ENCODE assay signal across 21 mouse cellular contexts in the genomic region with DNA sequence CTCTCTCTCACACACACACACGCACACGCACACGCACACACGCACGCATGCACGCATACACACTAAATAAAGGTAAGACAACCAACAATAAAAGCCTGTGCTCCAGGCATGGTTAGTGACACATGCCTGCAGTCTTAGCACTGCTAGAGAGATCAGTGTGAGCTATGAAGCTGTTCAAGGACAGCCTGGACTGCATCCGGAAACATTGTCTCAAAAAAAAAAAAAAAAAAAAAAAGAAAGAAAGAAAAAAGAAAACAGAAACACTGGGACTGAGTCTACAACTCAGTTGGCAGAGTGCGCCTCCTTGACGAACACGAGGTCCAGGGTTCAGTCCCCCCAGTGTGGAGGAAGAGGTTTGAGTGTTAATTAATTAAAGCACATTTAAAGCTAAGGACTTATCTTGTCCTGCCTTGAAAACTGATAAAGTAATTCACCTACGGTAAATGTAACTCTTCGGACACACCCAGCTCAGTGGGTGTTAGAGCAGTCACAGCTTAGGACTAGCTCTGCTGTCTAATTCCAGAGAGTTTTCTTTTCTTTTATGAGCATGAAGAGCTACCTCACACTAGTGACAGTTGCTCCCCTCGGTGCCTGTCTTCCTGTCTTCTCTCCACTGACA. TPM values are rescaled to one million over a fixed set of nuclear protein-coding genes. Genes with fewer than 3 reads are reported as not detected.
A peak's percentile ranks its signal among the peaks of the same experiment; 100 is the strongest.
DNase-seq lines count a peak whose midpoint lies in the region; ATAC-seq and TF ChIP-seq lines count a peak whose summit lies in the region.
"Had no signal": no experiment of that assay in that cellular context is flagged by ENCODE, and none has a peak within 500 bp of the region (broad histone marks: within the 10 kb centered on the region; RNA-seq: fewer than 3 reads in every experiment).

No protein-coding gene starts in this region.

- H3K27me3 ChIP-seq in CH12.LX (replicated peaks) (no peaks in the 10 kb centered on the region), MEL (ENCODE audit: control insufficient read depth in 1 of 2, insufficient read depth in 2 of 2, low read length in 2 of 2) (no peaks in the 10 kb centered on the region)
- H3K27me3 ChIP-seq: Patski had no signal

- dilution Hi-C loops in CH12.LX (cut with MboI; ENCODE audit: extremely low pct_ligation_motif_present, extremely low pct_unique_long_range_greater_than_20kb, low sequenced_read_pairs), result no loop called here

- no peak for TF ChIP-seq RAD21 in CH12.LX (IDR thresholded peaks at IDR 0.05; ENCODE audit: low read depth, low read length)
- no peak for TF ChIP-seq RAD21 in MEL (IDR thresholded peaks at IDR 0.05; ENCODE audit: low read depth, low read length)

- H3K9me3 ChIP-seq in CH12.LX (replicated peaks; ENCODE audit: low read length), result peaks cover 14% of the 10 kb centered on the region
- H3K9me3 ChIP-seq in MEL (replicated peaks; ENCODE audit: insufficient read depth, low read length), result no peaks in the 10 kb centered on the region
- H3K9me3 ChIP-seq: G1E had no signal

- H3K27ac ChIP-seq in CH12.LX (ENCODE audit: insufficient read depth, low read depth), result no peak overlapping the region
- peak overlapping the region; percentile 18 for H3K27ac ChIP-seq in MEL (ENCODE audit: control insufficient read depth, low read depth, low read length)

- TF ChIP-seq EP300 in CH12.LX (IDR thresholded peaks at IDR 0.05; ENCODE audit: low read length) (no peak), MEL (IDR thresholded peaks at IDR 0.05; ENCODE audit: low read depth in 1 of 2, low read length in 2 of 2) (peak; percentile 40 to 66)

- TF ChIP-seq POLR2A in CH12.LX (IDR thresholded peaks at IDR 0.05; ENCODE audit: low read depth, low read length) (no peak), MEL (IDR thresholded peaks at IDR 0.05; ENCODE audit: control insufficient read depth in 1 of 2, insufficient read depth in 1 of 2, low read depth in 1 of 2, low read length in 2 of 2, poor library complexity in 1 of 2) (no peak)

- no peak for TF ChIP-seq CTCF in CH12.LX (conservative IDR thresholded peaks at IDR 0.05 in 1 of 2, IDR thresholded peaks at IDR 0.05 in 1 of 2; ENCODE audit: low read depth in 2 of 2, low read length in 2 of 2)
- no peak for TF ChIP-seq CTCF in MEL (IDR thresholded peaks at IDR 0.05 in 2 of 3, conservative IDR thresholded peaks at IDR 0.05 in 1 of 3; ENCODE audit: control insufficient read depth in 1 of 3, insufficient read depth in 1 of 3, low read depth in 2 of 3, low read length in 3 of 3, poor library complexity in 1 of 3, severe bottlenecking in 1 of 3)

- H3K79me2 ChIP-seq in CH12.LX (replicated peaks; ENCODE audit: control insufficient read depth, extremely low read depth, insufficient read depth, poor library complexity, severe bottlenecking) (peaks cover 40% of the 10 kb centered on the region), MEL (ENCODE audit: control insufficient read depth, insufficient read depth, low read length, poor library complexity) (no peaks in the 10 kb centered on the region)

- H3K4me3 ChIP-seq in CH12.LX (replicated peaks in 1 of 3; ENCODE audit: low read depth in 2 of 3, low read length in 2 of 3, poor library complexity in 1 of 3), result no peak overlapping the region
- 0 out of 4 replicates have a peak overlapping the region, but pooled peaks of 1 of the 2 experiments have one; percentile 3 for H3K4me3 ChIP-seq in MEL (ENCODE audit: control insufficient read depth in 1 of 2, insufficient read depth in 1 of 2, low read depth in 2 of 2, low read length in 2 of 2)

- H3K9ac ChIP-seq in CH12.LX (ENCODE audit: insufficient read depth, low read depth), result no peak overlapping the region
- H3K9ac ChIP-seq in MEL (ENCODE audit: control insufficient read depth, low read depth, low read length, poor library complexity, severe bottlenecking), result peak overlapping the region; percentile 9; the same call in 1 of the 2 replicates

- no peak for ATAC-seq in granulocyte monocyte progenitor cell, adult 5-6 weeks (replicated peaks; ENCODE audit: poor library complexity, severe bottlenecking)
- ATAC-seq: activated CD4-positive, CD25-positive, alpha-beta regulatory T cell, adult 4 months; CD4-positive, CD25-positive, alpha-beta regulatory T cell, adult 4 months; Patski had no signal

- in situ Hi-C loops in CH12.LX (cut with MboI; ENCODE audit: low pct_ligation_motif_present, low pct_unique_long_range_greater_than_20kb, low sequenced_read_pairs), result no loop called here

- no peak overlapping the region for H3K4me2 ChIP-seq in CH12.LX (ENCODE audit: insufficient read depth, low read depth, poor library complexity, severe bottlenecking)

- no peak for DNase-seq in CH12.LX (ENCODE audit: extremely low read depth)
- peak; percentile 49 for DNase-seq in MEL (ENCODE audit: low read depth, low spot score)
- no peak for DNase-seq in thymus, postnatal 4 days
- DNase-seq: adrenal gland, adult 2 months; adrenal gland, adult 8-10 months; adrenal gland, postnatal 10 days; adrenal gland, postnatal 14 days; adrenal gland, postnatal 25 days; adrenal gland, postnatal 36 days; B cell, adult 2 months; cerebellum, adult 11 months; cerebellum, adult 11-12 months; cerebellum, adult 18-20 months; cerebellum, adult 2 months; cerebellum, adult 8-10 months had no signal

- H3K36me3 ChIP-seq in CH12.LX (replicated peaks in 1 of 2; ENCODE audit: control insufficient read depth in 1 of 2, insufficient read depth in 1 of 2, low read length in 1 of 2) (peaks cover 29 to 52% of the 10 kb centered on the region in 2 experiments), MEL (ENCODE audit: control insufficient read depth in 1 of 2, insufficient read depth in 2 of 2, low read length in 2 of 2) (peaks cover 0 to 23% of the 10 kb centered on the region in 2 experiments; a peak in 2 of 4 replicates)
- H3K36me3 ChIP-seq: G1E had no signal

- H3K4me1 ChIP-seq in CH12.LX (ENCODE audit: control insufficient read depth in 1 of 2, insufficient read depth in 2 of 2) (peaks cover 15 to 61% of the 10 kb centered on the region in 2 experiments), MEL (ENCODE audit: control insufficient read depth in 1 of 2, insufficient read depth in 2 of 2, low read length in 2 of 2) (peaks cover 2 to 34% of the 10 kb centered on the region in 2 experiments)

TF ChIP-seq in CH12.LX, 34 proteins besides CTCF, POLR2A, EP300 and RAD21 (continues in another document):
- TF ChIP-seq NELFE (IDR thresholded peaks at IDR 0.05; ENCODE audit: low read depth, low read length) (no peak), ZNF384 (IDR thresholded peaks at IDR 0.05; ENCODE audit: low read depth, low read length) (peak; percentile 53), SMC3 (IDR thresholded peaks at IDR 0.05; ENCODE audit: low read depth, low read length) (no peak)

TF ChIP-seq in MEL, 35 proteins besides CTCF, POLR2A, EP300 and RAD21 (continues in another document):
- TF ChIP-seq GATA1 (IDR thresholded peaks at IDR 0.05; ENCODE audit: low read depth, low read length), result peak; percentile 76
- TF ChIP-seq TCF12 (IDR thresholded peaks at IDR 0.05; ENCODE audit: low read depth, low read length), result peak; percentile 9; the same call in 1 of the 2 replicates

RNA-seq across cellular contexts. Expression of gene Cd300lf, which starts 4.2 kb away (rescaled TPM):
- total RNA-seq in CH12.LX (2012; rRNA removed) (35.3 and 36.1 TPM in 2 replicates), CH12.LX (2014; rRNA removed) (13.5 and 15.5 TPM in 2 replicates), MEL (2012; rRNA removed) (0.12 and 0.26 TPM in 2 replicates)
- polyA plus RNA-seq in CH12.LX (2012; ENCODE audit: insufficient read length, low read depth) (36.9 and 38.9 TPM in 2 replicates), MEL (2012; ENCODE audit: insufficient read depth in 1 of 2, insufficient read length in 2 of 2, low read depth in 1 of 2, low replicate concordance in 2 of 2, missing spikeins in 1 of 2) (under 1 TPM in 1 of 2 experiments, not detected in 1; 0.46 TPM)
- not detected in 2 replicates for total RNA-seq in granulocyte monocyte progenitor cell, adult 5-6 weeks (2014; fragmentation: Nextera tagmentation)
- 0.46 and 2.8 TPM in 2 replicates for total RNA-seq in granulocyte monocyte progenitor cell, adult 5-6 weeks (2017)
- polyA plus RNA-seq: C2C12, G1E, Patski had no signal

RNA-seq across cellular contexts. Expression of gene Slc9a3r1, which starts 33.5 kb away (rescaled TPM):
- total RNA-seq in CH12.LX (2012; rRNA removed) (69.0 and 70.1 TPM in 2 replicates), CH12.LX (2014; rRNA removed) (43.5 and 51.9 TPM in 2 replicates), MEL (2012; rRNA removed) (124 and 127 TPM in 2 replicates)
- polyA plus RNA-seq in CH12.LX (2012; ENCODE audit: insufficient read length, low read depth) (63.7 and 64.6 TPM in 2 replicates), MEL (2012; ENCODE audit: insufficient read depth in 1 of 2, insufficient read length in 2 of 2, low read depth in 1 of 2, low replicate concordance in 2 of 2, missing spikeins in 1 of 2) (100 to 1,000 TPM in 1 of 2 experiments, not detected in 1; 112 TPM)
- 37.4 and 55.9 TPM in 2 replicates for total RNA-seq in granulocyte monocyte progenitor cell, adult 5-6 weeks (2014; fragmentation: Nextera tagmentation)
- total RNA-seq in granulocyte monocyte progenitor cell, adult 5-6 weeks (2017), result 48.2 and 50.3 TPM in 2 replicates

RNA-seq across cellular contexts. Expression of gene Rab37, which starts 38.4 kb away (rescaled TPM):
- 3.6 and 4.5 TPM in 2 replicates for total RNA-seq in CH12.LX (2012; rRNA removed)
- total RNA-seq in CH12.LX (2014; rRNA removed), result 2.0 and 2.2 TPM in 2 replicates
- 2.2 and 2.3 TPM in 2 replicates for polyA plus RNA-seq in CH12.LX (2012; ENCODE audit: insufficient read length, low read depth)
- total RNA-seq in MEL (2012; rRNA removed), result 17.2 and 20.6 TPM in 2 replicates
- polyA plus RNA-seq in MEL (2012; ENCODE audit: insufficient read depth in 1 of 2, insufficient read length in 2 of 2, low read depth in 1 of 2, low replicate concordance in 2 of 2, missing spikeins in 1 of 2), result 10 to 100 TPM in 1 of 2 experiments, not detected in 1; 14.6 TPM
- total RNA-seq in granulocyte monocyte progenitor cell, adult 5-6 weeks (2014; fragmentation: Nextera tagmentation), result 6.5 and 15.1 TPM in 2 replicates
- total RNA-seq in granulocyte monocyte progenitor cell, adult 5-6 weeks (2017), result 7.1 and 10.0 TPM in 2 replicates

RNA-seq across cellular contexts. Expression of gene Tmem104, which starts 57.7 kb away (rescaled TPM):
- 15.7 and 16.1 TPM in 2 replicates for total RNA-seq in CH12.LX (2012; rRNA removed)
- 1.6 and 3.5 TPM in 2 replicates for total RNA-seq in CH12.LX (2014; rRNA removed)
- 10.3 and 10.8 TPM in 2 replicates for polyA plus RNA-seq in CH12.LX (2012; ENCODE audit: insufficient read length, low read depth)
- 23.4 and 24.8 TPM in 2 replicates for total RNA-seq in MEL (2012; rRNA removed)
- 10 to 100 TPM in 1 of 2 experiments, not detected in 1; 21.9 TPM for polyA plus RNA-seq in MEL (2012; ENCODE audit: insufficient read depth in 1 of 2, insufficient read length in 2 of 2, low read depth in 1 of 2, low replicate concordance in 2 of 2, missing spikeins in 1 of 2)
- total RNA-seq in granulocyte monocyte progenitor cell, adult 5-6 weeks (2014; fragmentation: Nextera tagmentation), result 11.5 and 12.8 TPM in 2 replicates
- 2.4 and 3.6 TPM in 2 replicates for total RNA-seq in granulocyte monocyte progenitor cell, adult 5-6 weeks (2017)

RNA-seq across cellular contexts. Expression of gene Nat9, which starts 58.0 kb away (rescaled TPM):
- total RNA-seq in CH12.LX (2012; rRNA removed), result 51.7 and 74.0 TPM in 2 replicates
- total RNA-seq in CH12.LX (2014; rRNA removed), result 20.7 and 30.6 TPM in 2 replicates
- 24.1 and 34.0 TPM in 2 replicates for polyA plus RNA-seq in CH12.LX (2012; ENCODE audit: insufficient read length, low read depth)
- 80.2 and 92.4 TPM in 2 replicates for total RNA-seq in MEL (2012; rRNA removed)
- polyA plus RNA-seq in MEL (2012; ENCODE audit: insufficient read depth in 1 of 2, insufficient read length in 2 of 2, low read depth in 1 of 2, low replicate concordance in 2 of 2, missing spikeins in 1 of 2), result 10 to 100 TPM in 1 of 2 experiments, not detected in 1; 46.1 TPM
- total RNA-seq in granulocyte monocyte progenitor cell, adult 5-6 weeks (2014; fragmentation: Nextera tagmentation), result 27.1 and 27.5 TPM in 2 replicates
- total RNA-seq in granulocyte monocyte progenitor cell, adult 5-6 weeks (2017), result 21.3 and 28.0 TPM in 2 replicates

Comparison
In these comparisons a context has a peak if more than half of its experiments do, and no peak if none do; other contexts are left out.
1. Of the 35 proteins assayed by ChIP-seq in both MEL and CH12.LX: peak only in MEL: EP300 and TCF12; only in CH12.LX: POLR2AphosphoS2; in both: ZNF384; in neither: 31.